Mouse (Mus musculus): ENCODE measurements around the gene 7530416G11Rik.

7530416G11Rik gene

GRCm38 (mm10) chr15:85503127-85503526, at the start of gene 7530416G11Rik:
Gene 7530416G11Rik, minus strand, starts transcription at chr15:85503227.
- DNase-seq (ENCODE audit: low spot score), result no peak

GRCm38 (mm10) chr15:85546500-85546899, 43.5 kb upstream of the 7530416G11Rik start:
- no peak for DNase-seq (ENCODE audit: low spot score)

GRCm38 (mm10) chr15:85545369-85545768, 42.3 kb upstream of the 7530416G11Rik start:
- no peak for DNase-seq (ENCODE audit: low spot score)

GRCm38 (mm10) chr15:85538170-85538569, 35.1 kb upstream of the 7530416G11Rik start:
- no peak for DNase-seq (ENCODE audit: low spot score)

- DNase-seq (ENCODE audit: low spot score), result no peak
Observed at GRCm38 (mm10) chr15:85537151-85537550, 34.1 kb upstream of the 7530416G11Rik start.

GRCm38 (mm10) chr15:85534646-85535045, 31.6 kb upstream of the 7530416G11Rik start:
- DNase-seq (ENCODE audit: low spot score), result no peak

GRCm38 (mm10) chr15:85534215-85534614, 31.2 kb upstream of the 7530416G11Rik start:
- peak; percentile 37 for DNase-seq (ENCODE audit: low spot score)

- no peak for DNase-seq (ENCODE audit: low spot score)
Observed at GRCm38 (mm10) chr15:85532063-85532462, 29.0 kb upstream of the 7530416G11Rik start.

GRCm38 (mm10) chr15:85529911-85530310, 26.9 kb upstream of the 7530416G11Rik start:
- DNase-seq (ENCODE audit: low spot score), result no peak

GRCm38 (mm10) chr15:85524404-85524950, 21.4 kb upstream of the 7530416G11Rik start:
- no peak for DNase-seq (ENCODE audit: low spot score)

- peak; percentile 52 for DNase-seq (ENCODE audit: low spot score)
Observed at GRCm38 (mm10) chr15:85523173-85523991, 20.4 kb upstream of the 7530416G11Rik start.

GRCm38 (mm10) chr15:85519438-85519837, 16.4 kb upstream of the 7530416G11Rik start:
- DNase-seq (ENCODE audit: low spot score), result no peak

- DNase-seq (ENCODE audit: low spot score), result no peak
Observed at GRCm38 (mm10) chr15:85507370-85508014, 4.5 kb upstream of the 7530416G11Rik start.

- DNase-seq (ENCODE audit: low spot score), result no peak
Observed at GRCm38 (mm10) chr15:85506680-85507079, 3.7 kb upstream of the 7530416G11Rik start.

GRCm38 (mm10) chr15:85505118-85505925, 2.3 kb upstream of the 7530416G11Rik start:
- no peak for DNase-seq (ENCODE audit: low spot score)

- DNase-seq (ENCODE audit: low spot score), result no peak
Observed at GRCm38 (mm10) chr15:85500267-85500666, 2.8 kb downstream of the 7530416G11Rik start.

- DNase-seq (ENCODE audit: low spot score), result no peak
Observed at GRCm38 (mm10) chr15:85497981-85498475, 5.0 kb downstream of the 7530416G11Rik start.

GRCm38 (mm10) chr15:85497548-85497947, 5.5 kb downstream of the 7530416G11Rik start:
- DNase-seq (ENCODE audit: low spot score), result no peak

- DNase-seq (ENCODE audit: low spot score), result no peak
Observed at GRCm38 (mm10) chr15:85494163-85494621, 8.8 kb downstream of the 7530416G11Rik start.

- DNase-seq (ENCODE audit: low spot score), result no peak
Observed at GRCm38 (mm10) chr15:85489751-85490150, 13.3 kb downstream of the 7530416G11Rik start.

- DNase-seq (ENCODE audit: low spot score), result no peak
Observed at GRCm38 (mm10) chr15:85488900-85489299, 14.1 kb downstream of the 7530416G11Rik start.

- DNase-seq (ENCODE audit: low spot score), result no peak
Observed at GRCm38 (mm10) chr15:85480630-85481029, 22.4 kb downstream of the 7530416G11Rik start.

Measured in testis, postnatal 14 days (tissue).